Mouse (Mus musculus): ENCODE results near the gene Creb3l4.

Gene Creb3l4

GRCm38 (mm10) chr3:90231507-90232333 is 11.6 kb downstream of the Creb3l4 start, which contains the start of gene Jtb:
TSS of gene Jtb (plus strand) at chr3:90231597.
- no peak for DNase-seq (ENCODE audit: low read depth, low spot score)

- no peak for DNase-seq (ENCODE audit: low read depth, low spot score)
These were observed 12.2 kb downstream of the Creb3l4 start for GRCm38 (mm10) chr3:90231075-90231474.

GRCm38 (mm10) chr3:90224331-90224730 is 19.0 kb downstream of the Creb3l4 start:
- DNase-seq (ENCODE audit: low read depth, low spot score) = no peak

- no peak for DNase-seq (ENCODE audit: low read depth, low spot score)
These were observed 20.4 kb downstream of the Creb3l4 start for GRCm38 (mm10) chr3:90222941-90223340.

- no peak for DNase-seq (ENCODE audit: low read depth, low spot score)
These were observed 20.9 kb downstream of the Creb3l4 start for GRCm38 (mm10) chr3:90222455-90222854.

- no peak for DNase-seq (ENCODE audit: low read depth, low spot score)
These were observed 22.2 kb downstream of the Creb3l4 start for GRCm38 (mm10) chr3:90221123-90221522.

- DNase-seq (ENCODE audit: low read depth, low spot score) = no peak
These were observed 22.8 kb downstream of the Creb3l4 start for GRCm38 (mm10) chr3:90220531-90220951.

GRCm38 (mm10) chr3:90220088-90220487 is 23.2 kb downstream of the Creb3l4 start:
- peak; percentile 36 for DNase-seq (ENCODE audit: low read depth, low spot score)

- no peak for DNase-seq (ENCODE audit: low read depth, low spot score)
These were observed 27.4 kb downstream of the Creb3l4 start for GRCm38 (mm10) chr3:90215825-90216380.

GRCm38 (mm10) chr3:90213956-90214684 is 29.2 kb downstream of the Creb3l4 start:
- no peak for DNase-seq (ENCODE audit: low read depth, low spot score)

- peak; percentile 88 for DNase-seq (ENCODE audit: low read depth, low spot score)
These were observed 29.9 kb downstream of the Creb3l4 start, which contains the start of the genes Rps27 and Rab13 for GRCm38 (mm10) chr3:90213377-90213866. TSS of gene Rps27 (minus strand) at chr3:90213651. TSS of gene Rab13 (plus strand) at chr3:90213695.

GRCm38 (mm10) chr3:90212723-90213122 is 30.6 kb downstream of the Creb3l4 start:
- no peak for DNase-seq (ENCODE audit: low read depth, low spot score)

GRCm38 (mm10) chr3:90211475-90212398 is 31.6 kb downstream of the Creb3l4 start:
- DNase-seq (ENCODE audit: low read depth, low spot score) = no peak

- DNase-seq (ENCODE audit: low read depth, low spot score) = no peak
These were observed 33.3 kb downstream of the Creb3l4 start for GRCm38 (mm10) chr3:90209908-90210566.

- no peak for DNase-seq (ENCODE audit: low read depth, low spot score)
These were observed 34.6 kb downstream of the Creb3l4 start for GRCm38 (mm10) chr3:90208662-90209061.

- DNase-seq (ENCODE audit: low read depth, low spot score) = no peak
These were observed 38.7 kb downstream of the Creb3l4 start for GRCm38 (mm10) chr3:90204582-90204981.

- no peak for DNase-seq (ENCODE audit: low read depth, low spot score)
These were observed 39.7 kb downstream of the Creb3l4 start for GRCm38 (mm10) chr3:90203619-90204018.

GRCm38 (mm10) chr3:90202884-90203283 is 40.4 kb downstream of the Creb3l4 start:
- DNase-seq (ENCODE audit: low read depth, low spot score) = no peak

- DNase-seq (ENCODE audit: low read depth, low spot score) = no peak
These were observed 45.8 kb downstream of the Creb3l4 start for GRCm38 (mm10) chr3:90197548-90197947.

- no peak for DNase-seq (ENCODE audit: low read depth, low spot score)
These were observed 47.7 kb downstream of the Creb3l4 start for GRCm38 (mm10) chr3:90195644-90196043.
